Mouse (Mus musculus): ENCODE data around the gene Krtap5-2. TPM values are rescaled to one million over a fixed set of nuclear protein-coding genes. Genes with fewer than 3 reads are reported as not detected.
"Not testable (repeated sequence)": the region's sequence is repeated elsewhere in the genome, so short reads cannot be mapped to it uniquely, and the experiment has no call there.

Gene Krtap5-2
- polyA plus RNA-seq (2014; fragmentation: Nextera tagmentation; extraction: Ambion mirVana), result not detected in 2 replicates

- H3K36me3 ChIP-seq (ENCODE audit: control insufficient read depth, insufficient read depth, low read length); H3K27me3 ChIP-seq (ENCODE audit: control insufficient read depth, insufficient read depth, low read length); H3K4me3 ChIP-seq (ENCODE audit: low read depth, low read length); H3K27ac ChIP-seq (ENCODE audit: low read depth, low read length); H3K4me1 ChIP-seq (ENCODE audit: control insufficient read depth, insufficient read depth, low read length); H3K9ac ChIP-seq (ENCODE audit: low read depth, low read length); H3K4me2 ChIP-seq; H3K9me3 ChIP-seq (replicated peaks; ENCODE audit: control insufficient read depth, low read length); ATAC-seq (replicated peaks; ENCODE audit: insufficient number of reproducible peaks, low FRiP score, low TSS enrichment): not testable (repeated sequence)
These were observed at the start of gene Krtap5-2 for GRCm38 (mm10) chr7:142175905-142176304. Gene Krtap5-2, minus strand, starts transcription at chr7:142176005.

- ATAC-seq (replicated peaks; ENCODE audit: insufficient number of reproducible peaks, low FRiP score, low TSS enrichment), result no peak
- WGBS (ENCODE audit: insufficient replicate concordance), result 10% methylated on average over 2 of the region's 2 CpGs
- H3K27ac ChIP-seq (ENCODE audit: low read depth, low read length), result no peak overlapping the region
These were observed 48.7 kb upstream of the Krtap5-2 start for GRCm38 (mm10) chr7:142224518-142224917.

GRCm38 (mm10) chr7:142212136-142212535 lies 36.3 kb upstream of the Krtap5-2 start:
- not testable (repeated sequence) for H3K27ac ChIP-seq (ENCODE audit: low read depth, low read length); ATAC-seq (replicated peaks; ENCODE audit: insufficient number of reproducible peaks, low FRiP score, low TSS enrichment); H3K9ac ChIP-seq (ENCODE audit: low read depth, low read length); H3K4me1 ChIP-seq (ENCODE audit: control insufficient read depth, insufficient read depth, low read length); H3K4me3 ChIP-seq (ENCODE audit: low read depth, low read length); H3K36me3 ChIP-seq (ENCODE audit: control insufficient read depth, insufficient read depth, low read length); H3K4me2 ChIP-seq; H3K27me3 ChIP-seq (ENCODE audit: control insufficient read depth, insufficient read depth, low read length); H3K9me3 ChIP-seq (replicated peaks; ENCODE audit: control insufficient read depth, low read length)
- 57% methylated on average over 1 of the region's 1 CpGs for WGBS (ENCODE audit: insufficient replicate concordance)

More at GRCm38 (mm10) chr7:142224518-142224917, 48.7 kb upstream of the Krtap5-2 start:
- Histone ChIP-seq H3K4me3 (ENCODE audit: low read depth, low read length) (no peak overlapping the region), H3K4me1 (ENCODE audit: control insufficient read depth, insufficient read depth, low read length) (0 out of 2 replicates have a peak, but pooled peaks cover 4% of the 10 kb centered on the region), H3K4me2 (no peak overlapping the region), H3K9me3 (replicated peaks; ENCODE audit: control insufficient read depth, low read length) (no peaks in the 10 kb centered on the region), H3K27me3 (ENCODE audit: control insufficient read depth, insufficient read depth, low read length) (no peaks in the 10 kb centered on the region), H3K36me3 (ENCODE audit: control insufficient read depth, insufficient read depth, low read length) (no peaks in the 10 kb centered on the region), H3K9ac (ENCODE audit: low read depth, low read length) (no peak overlapping the region)

GRCm38 (mm10) chr7:142211559-142211958 lies 35.8 kb upstream of the Krtap5-2 start, which contains the start of gene Gm7579:
Gene Gm7579, plus strand, starts transcription at chr7:142211859.
- H3K36me3 ChIP-seq (ENCODE audit: control insufficient read depth, insufficient read depth, low read length), result no peaks in the 10 kb centered on the region
- H3K9ac ChIP-seq (ENCODE audit: low read depth, low read length), result no peak within 1 kb of the TSS
- no peak for ATAC-seq (replicated peaks; ENCODE audit: insufficient number of reproducible peaks, low FRiP score, low TSS enrichment)
- no peaks in the 10 kb centered on the region for H3K4me1 ChIP-seq (ENCODE audit: control insufficient read depth, insufficient read depth, low read length)
- H3K27ac ChIP-seq (ENCODE audit: low read depth, low read length), result no peak within 1 kb of the TSS
- H3K4me2 ChIP-seq, result no peak within 1 kb of the TSS
- WGBS (ENCODE audit: insufficient replicate concordance), result 61% methylated on average over 1 of the region's 1 CpGs
- no peak within 1 kb of the TSS for H3K4me3 ChIP-seq (ENCODE audit: low read depth, low read length)
- no peaks in the 10 kb centered on the region for H3K9me3 ChIP-seq (replicated peaks; ENCODE audit: control insufficient read depth, low read length)
- no peaks in the 10 kb centered on the region for H3K27me3 ChIP-seq (ENCODE audit: control insufficient read depth, insufficient read depth, low read length)

- not testable (repeated sequence) for H3K4me1 ChIP-seq (ENCODE audit: control insufficient read depth, insufficient read depth, low read length); H3K9me3 ChIP-seq (replicated peaks; ENCODE audit: control insufficient read depth, low read length); ATAC-seq (replicated peaks; ENCODE audit: insufficient number of reproducible peaks, low FRiP score, low TSS enrichment); H3K9ac ChIP-seq (ENCODE audit: low read depth, low read length); H3K4me2 ChIP-seq; H3K36me3 ChIP-seq (ENCODE audit: control insufficient read depth, insufficient read depth, low read length); H3K27ac ChIP-seq (ENCODE audit: low read depth, low read length); H3K4me3 ChIP-seq (ENCODE audit: low read depth, low read length); H3K27me3 ChIP-seq (ENCODE audit: control insufficient read depth, insufficient read depth, low read length)
- 73% methylated on average over 5 of the region's 5 CpGs for WGBS (ENCODE audit: insufficient replicate concordance)
These were observed 31.1 kb upstream of the Krtap5-2 start for GRCm38 (mm10) chr7:142206891-142207290.

GRCm38 (mm10) chr7:142205488-142205887 lies 29.7 kb upstream of the Krtap5-2 start:
- no peak overlapping the region for H3K9ac ChIP-seq (ENCODE audit: low read depth, low read length)
- no peak overlapping the region for H3K4me3 ChIP-seq (ENCODE audit: low read depth, low read length)
- no peak overlapping the region for H3K4me2 ChIP-seq
- H3K27ac ChIP-seq (ENCODE audit: low read depth, low read length), result no peak overlapping the region
- no peaks in the 10 kb centered on the region for H3K4me1 ChIP-seq (ENCODE audit: control insufficient read depth, insufficient read depth, low read length)
- no peaks in the 10 kb centered on the region for H3K27me3 ChIP-seq (ENCODE audit: control insufficient read depth, insufficient read depth, low read length)
- ATAC-seq (replicated peaks; ENCODE audit: insufficient number of reproducible peaks, low FRiP score, low TSS enrichment), result no peak
- no peaks in the 10 kb centered on the region for H3K9me3 ChIP-seq (replicated peaks; ENCODE audit: control insufficient read depth, low read length)
- H3K36me3 ChIP-seq (ENCODE audit: control insufficient read depth, insufficient read depth, low read length), result no peaks in the 10 kb centered on the region

- WGBS (ENCODE audit: insufficient replicate concordance), result 68% methylated on average over 1 of the region's 1 CpGs
- no peak within 1 kb of the TSS for H3K4me2 ChIP-seq
- no peak within 1 kb of the TSS for H3K9ac ChIP-seq (ENCODE audit: low read depth, low read length)
- H3K4me3 ChIP-seq (ENCODE audit: low read depth, low read length), result no peak within 1 kb of the TSS
- ATAC-seq (replicated peaks; ENCODE audit: insufficient number of reproducible peaks, low FRiP score, low TSS enrichment), result no peak
- H3K4me1 ChIP-seq (ENCODE audit: control insufficient read depth, insufficient read depth, low read length), result no peaks in the 10 kb centered on the region
- H3K27ac ChIP-seq (ENCODE audit: low read depth, low read length), result no peak within 1 kb of the TSS
- no peaks in the 10 kb centered on the region for H3K36me3 ChIP-seq (ENCODE audit: control insufficient read depth, insufficient read depth, low read length)
- no peaks in the 10 kb centered on the region for H3K27me3 ChIP-seq (ENCODE audit: control insufficient read depth, insufficient read depth, low read length)
- H3K9me3 ChIP-seq (replicated peaks; ENCODE audit: control insufficient read depth, low read length), result no peaks in the 10 kb centered on the region
These were observed 25.3 kb upstream of the Krtap5-2 start, which contains the start of gene Krtap5-3 for GRCm38 (mm10) chr7:142201064-142201463. Gene Krtap5-3, plus strand, starts transcription at chr7:142201364.

- H3K27ac ChIP-seq (ENCODE audit: low read depth, low read length), result no peak overlapping the region
- H3K4me2 ChIP-seq, result no peak overlapping the region
- H3K4me1 ChIP-seq (ENCODE audit: control insufficient read depth, insufficient read depth, low read length), result no peaks in the 10 kb centered on the region
- no peaks in the 10 kb centered on the region for H3K27me3 ChIP-seq (ENCODE audit: control insufficient read depth, insufficient read depth, low read length)
- H3K9me3 ChIP-seq (replicated peaks; ENCODE audit: control insufficient read depth, low read length), result no peaks in the 10 kb centered on the region
- no peak for ATAC-seq (replicated peaks; ENCODE audit: insufficient number of reproducible peaks, low FRiP score, low TSS enrichment)
- H3K36me3 ChIP-seq (ENCODE audit: control insufficient read depth, insufficient read depth, low read length), result no peaks in the 10 kb centered on the region
- H3K4me3 ChIP-seq (ENCODE audit: low read depth, low read length), result no peak overlapping the region
- H3K9ac ChIP-seq (ENCODE audit: low read depth, low read length), result no peak overlapping the region
- WGBS (ENCODE audit: insufficient replicate concordance), result 65% methylated on average over 2 of the region's 2 CpGs
These were observed 22.9 kb upstream of the Krtap5-2 start for GRCm38 (mm10) chr7:142198748-142199147.

GRCm38 (mm10) chr7:142190289-142190688 lies 14.5 kb upstream of the Krtap5-2 start, which contains the start of gene Gm10153:
Gene Gm10153, minus strand, starts transcription at chr7:142190389.
- Histone ChIP-seq H3K4me3 (ENCODE audit: low read depth, low read length) (no peak within 1 kb of the TSS), H3K27me3 (ENCODE audit: control insufficient read depth, insufficient read depth, low read length) (no peaks in the 10 kb centered on the region), H3K36me3 (ENCODE audit: control insufficient read depth, insufficient read depth, low read length) (no peaks in the 10 kb centered on the region), H3K4me1 (ENCODE audit: control insufficient read depth, insufficient read depth, low read length) (no peaks in the 10 kb centered on the region), H3K27ac (ENCODE audit: low read depth, low read length) (no peak within 1 kb of the TSS), H3K9ac (ENCODE audit: low read depth, low read length) (no peak within 1 kb of the TSS), H3K4me2 (no peak within 1 kb of the TSS), H3K9me3 (replicated peaks; ENCODE audit: control insufficient read depth, low read length) (no peaks in the 10 kb centered on the region)
- WGBS (ENCODE audit: insufficient replicate concordance), result 45% methylated on average over 2 of the region's 2 CpGs
- ATAC-seq (replicated peaks; ENCODE audit: insufficient number of reproducible peaks, low FRiP score, low TSS enrichment), result no peak
